Mouse (Mus musculus): ENCODE data around the gene Msn.

The Msn gene

DNA sequence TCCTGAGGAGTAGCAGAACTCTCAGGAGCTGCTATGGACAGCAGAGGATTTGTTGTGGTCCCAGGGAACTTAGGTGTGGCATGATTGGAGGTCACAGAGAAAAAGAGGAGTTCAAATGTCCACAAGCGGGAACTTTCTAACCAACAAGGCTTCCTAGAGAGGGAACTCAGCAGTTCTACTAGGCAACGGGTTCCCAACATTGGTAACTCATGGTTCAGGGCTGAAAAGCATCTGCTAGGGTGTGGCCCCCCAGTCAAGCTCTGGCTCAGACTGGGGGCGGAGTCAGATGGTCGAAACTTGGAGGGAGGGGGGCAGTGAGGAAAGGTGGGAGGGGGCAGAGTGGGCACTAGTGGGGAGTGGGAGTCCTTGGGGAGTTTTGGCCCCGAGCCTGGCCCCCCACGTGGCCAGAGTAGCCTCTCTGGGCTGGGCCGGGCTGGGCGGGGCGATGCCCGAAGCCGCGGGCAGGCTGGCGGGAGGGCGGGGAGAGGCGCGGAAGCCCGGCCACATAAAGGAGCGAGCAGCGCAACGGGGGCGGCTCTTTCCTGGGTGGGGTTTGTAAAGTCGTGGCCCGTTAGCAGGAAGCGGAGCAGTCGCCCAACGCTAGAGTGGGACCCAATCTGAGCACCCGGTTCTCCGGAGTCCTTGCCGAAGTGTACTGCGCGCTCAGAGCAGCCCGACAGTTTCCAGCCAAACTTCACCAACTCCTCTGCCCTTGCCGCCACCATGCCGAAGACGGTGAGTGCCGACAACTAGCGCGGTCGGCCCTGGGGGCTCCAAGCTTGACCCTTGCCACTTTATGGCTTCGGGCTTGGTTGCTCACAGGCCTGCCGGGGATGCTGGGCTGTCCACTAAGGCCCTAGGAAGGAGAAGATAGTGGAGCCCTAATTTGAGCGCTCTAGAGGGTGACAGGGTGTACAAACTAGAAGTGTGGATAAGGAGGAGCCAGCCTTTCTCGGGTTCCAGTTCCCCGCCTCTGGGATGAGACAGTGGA, at the start of gene Msn:
Msn (plus strand) TSS at position 534 of the 991 bp plus-strand sequence.
- DNase-seq, result peak; percentile 21 to 32

DNA sequence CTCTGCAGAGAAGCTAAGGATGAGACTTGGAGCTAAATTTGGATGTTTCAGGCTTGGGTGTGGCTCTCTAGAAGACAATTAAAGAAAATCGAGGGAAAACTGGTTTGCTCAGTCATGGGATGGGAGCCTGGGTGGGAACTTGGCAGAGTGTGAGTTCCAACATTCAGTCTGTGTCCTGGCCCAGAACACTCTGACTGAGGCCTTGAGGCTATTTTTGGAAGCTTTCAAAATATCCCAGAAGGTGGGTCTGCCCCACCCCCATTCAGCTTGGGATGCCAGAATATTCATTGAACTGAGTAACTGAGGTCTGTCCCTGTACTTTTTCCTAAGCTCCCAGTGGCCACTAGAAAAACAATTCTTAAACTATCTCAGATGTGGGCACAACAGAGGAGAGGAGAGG, 43.0 kb upstream of the Msn start:
- peak; percentile 80 to 84 for DNase-seq

DNA sequence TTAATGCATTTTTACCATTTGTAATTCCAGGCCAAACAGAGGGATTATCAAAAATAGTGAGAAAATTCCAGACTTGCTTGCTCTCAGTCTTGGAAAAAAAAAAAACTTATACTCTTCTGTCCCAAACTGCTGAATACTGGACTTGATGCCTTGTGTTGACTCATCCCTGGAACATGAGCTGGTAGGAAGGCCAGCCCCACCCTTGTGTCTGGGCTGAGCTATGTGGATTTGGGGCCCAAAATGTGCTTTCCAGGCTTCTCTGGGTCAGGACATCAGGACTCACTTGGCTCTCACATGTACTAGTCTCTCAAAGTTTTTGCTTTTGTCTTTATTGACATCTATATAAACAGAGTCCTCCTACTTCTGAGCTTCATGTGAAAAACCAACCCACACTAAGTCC, 18.1 kb upstream of the Msn start:
- DNase-seq, result no peak

DNA sequence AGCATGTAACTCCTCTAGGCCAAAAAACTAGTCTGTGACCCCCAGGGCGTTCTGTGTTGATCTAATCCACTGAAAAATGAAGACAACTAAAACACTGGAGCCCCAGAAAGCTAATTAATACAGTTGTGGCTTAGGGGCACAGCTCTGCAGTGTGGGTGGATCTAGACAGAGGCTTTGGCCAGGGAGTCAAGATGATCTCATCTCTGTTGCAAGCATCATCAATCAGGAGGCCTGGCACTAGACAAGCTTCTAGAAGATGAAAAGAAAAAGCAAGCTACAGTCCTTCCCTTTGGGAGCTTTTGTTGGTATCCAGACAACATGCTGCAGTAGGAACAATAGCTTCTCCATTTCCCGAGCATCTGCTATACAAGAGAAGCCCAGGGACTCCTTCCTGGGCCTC, 9.6 kb upstream of the Msn start:
- no peak for DNase-seq

DNA sequence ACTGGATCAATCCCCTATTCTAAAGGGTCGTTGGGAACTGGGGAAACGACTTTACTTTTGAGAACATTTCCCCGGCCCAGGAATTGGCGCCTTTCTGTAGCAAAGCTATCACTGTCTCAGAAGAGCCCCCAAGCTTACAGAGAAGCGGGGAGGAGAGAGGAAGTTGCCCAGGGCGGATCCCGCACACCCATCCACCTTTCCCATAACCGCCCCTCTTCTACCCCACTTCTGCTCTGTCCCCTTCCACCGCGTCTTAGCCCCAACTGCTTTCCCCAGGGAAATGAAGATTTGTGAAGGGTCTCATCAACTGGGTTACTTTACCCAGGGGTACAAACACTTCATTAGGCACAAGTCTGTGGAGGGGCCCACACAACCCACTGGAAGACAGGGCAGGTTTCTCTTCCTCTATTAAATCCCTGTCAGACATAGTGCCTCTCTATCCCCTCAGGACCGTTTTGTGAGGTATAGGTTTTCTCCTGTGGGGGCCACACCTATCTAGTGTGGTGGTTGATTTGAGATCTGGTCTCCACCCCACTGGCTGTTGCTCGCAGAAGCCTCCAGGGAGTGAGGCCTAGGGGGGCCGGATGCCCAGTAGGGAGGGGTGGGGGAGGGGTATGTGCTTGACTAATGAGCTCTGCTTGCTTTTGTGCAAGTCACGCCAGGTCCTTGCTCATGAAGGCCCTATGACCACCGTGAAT, 820 bp downstream of the Msn start:
- peak in 1 of 2 experiments; percentile 6 for DNase-seq

DNA sequence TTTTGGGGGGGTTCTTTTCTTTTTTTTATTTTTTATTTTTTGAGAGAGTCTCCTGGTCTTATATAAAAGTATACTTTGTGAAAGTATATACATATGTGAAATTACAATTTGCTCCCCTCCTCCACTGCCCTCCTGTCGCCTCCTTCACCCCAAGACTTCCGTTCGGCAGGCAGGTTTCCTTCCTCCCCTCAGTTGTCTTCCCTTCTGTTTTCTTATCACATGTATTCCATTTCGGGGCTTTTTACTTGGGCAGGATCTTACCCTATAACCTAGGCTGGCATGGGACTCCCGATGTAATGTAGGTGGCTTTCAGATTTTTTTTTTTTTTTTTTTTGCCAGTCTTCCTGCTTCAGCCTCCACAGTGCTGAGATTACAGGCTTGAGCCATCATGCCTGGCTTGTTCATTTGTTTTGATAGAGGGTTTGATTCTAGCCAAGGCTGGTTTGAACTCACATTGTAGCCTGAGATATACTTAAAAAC, 1.7 kb downstream of the Msn start:
- no peak for DNase-seq

DNA sequence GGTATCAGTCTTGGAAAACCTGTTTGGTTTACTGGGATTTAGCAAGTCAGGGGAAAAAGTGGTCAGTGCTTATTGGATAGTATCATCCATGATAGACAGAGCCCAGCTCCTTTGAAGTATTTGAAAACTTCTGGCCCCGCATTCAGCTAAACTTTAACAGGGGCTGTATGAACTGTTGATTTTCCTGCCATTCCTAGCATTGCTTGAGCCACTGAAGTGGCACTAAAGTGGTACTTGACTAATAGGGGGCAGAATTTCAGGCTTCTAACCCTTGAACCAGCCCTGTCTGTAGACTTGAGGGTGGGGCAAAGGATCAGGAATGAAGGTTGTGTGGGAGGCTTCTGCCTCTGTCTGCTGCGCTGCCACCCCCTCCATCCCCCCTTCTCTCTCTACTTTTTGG, 3.2 kb downstream of the Msn start:
- no peak for DNase-seq

DNA sequence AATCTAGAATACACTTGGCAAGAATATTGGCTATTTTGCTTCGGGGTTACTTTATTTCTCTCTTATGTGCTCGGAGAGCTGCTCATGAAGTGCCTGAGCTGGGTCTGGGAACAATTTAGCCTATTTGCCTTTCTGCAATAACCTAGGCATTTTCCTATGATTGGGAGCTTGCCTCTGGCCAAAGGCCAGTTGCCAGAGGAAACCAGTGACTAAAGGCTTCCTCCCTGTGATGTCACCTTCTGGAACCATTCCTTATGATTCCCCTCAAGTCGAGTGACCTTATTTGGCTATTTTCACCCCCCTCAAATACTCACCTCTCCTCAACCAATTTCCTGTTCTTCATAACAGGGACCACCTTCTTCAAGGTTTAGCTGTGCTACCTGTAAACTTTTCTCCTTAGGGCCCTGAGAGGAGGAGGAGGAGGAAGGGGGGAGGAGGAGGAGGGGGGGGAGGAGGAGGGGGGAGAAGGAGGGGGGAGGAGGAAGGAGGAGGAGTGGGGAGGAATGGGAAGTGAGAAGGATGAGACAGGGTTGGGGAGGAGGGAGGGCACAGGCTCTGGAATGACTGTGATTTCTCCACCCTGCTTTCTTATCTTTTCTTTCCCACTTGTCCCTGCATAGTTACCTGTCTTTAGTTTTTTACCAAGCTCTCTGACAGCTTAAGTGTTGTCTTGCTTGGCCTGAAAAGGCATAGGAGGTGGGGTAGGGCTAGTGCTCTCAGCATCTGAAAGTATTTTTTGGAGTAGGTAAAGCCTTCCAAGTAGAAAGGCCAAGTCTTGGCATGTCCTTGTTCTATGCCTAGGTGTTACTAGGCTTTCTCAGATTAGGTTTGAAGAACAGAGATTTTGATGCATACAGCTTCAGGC, 11.8 kb downstream of the Msn start:
- peak; percentile 33 to 36 for DNase-seq

DNA sequence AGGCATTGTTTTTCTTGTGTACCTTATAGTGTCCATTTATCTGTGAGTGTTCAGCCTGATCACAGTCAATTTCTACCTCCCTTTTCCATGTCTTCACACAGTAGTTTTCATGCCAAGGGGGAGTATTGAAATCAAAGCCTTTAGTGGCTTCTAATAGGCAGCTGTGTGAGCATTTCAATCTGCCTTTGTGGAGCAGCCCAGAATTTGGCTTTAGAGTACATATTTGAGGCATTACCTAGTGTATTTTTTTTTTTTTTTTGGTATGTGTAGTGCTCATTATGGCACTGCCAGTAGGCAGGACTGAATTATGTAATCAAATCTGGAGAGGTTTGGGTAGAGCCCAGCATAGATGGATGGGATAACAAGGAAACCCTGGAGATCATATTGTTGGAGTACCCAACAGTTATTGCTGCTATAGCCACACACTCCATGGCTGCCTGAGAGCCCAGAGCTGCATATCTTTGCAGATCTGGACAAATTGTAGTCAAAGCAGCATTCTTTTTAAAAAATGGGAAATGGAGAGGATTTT, 17.3 kb downstream of the Msn start:
- no peak for DNase-seq

DNA sequence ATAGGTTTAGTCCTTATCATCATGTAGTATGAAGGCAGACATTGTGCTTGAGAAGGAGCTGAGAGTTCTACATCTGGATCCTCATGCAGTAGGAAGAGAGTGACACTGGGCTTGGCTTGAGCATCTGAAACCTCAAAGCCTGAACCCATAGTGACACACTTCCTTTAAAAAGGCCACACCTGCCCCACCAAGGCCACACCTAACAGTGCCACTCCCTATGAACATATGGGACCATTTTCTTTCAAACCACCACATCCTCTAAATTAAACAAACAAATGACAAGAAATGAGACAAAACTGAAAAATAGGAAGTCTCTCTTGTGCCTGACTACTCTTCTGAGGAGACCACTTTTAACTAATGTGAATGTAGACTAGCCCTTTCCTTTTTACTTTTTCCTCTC, 19.7 kb downstream of the Msn start:
- no peak for DNase-seq

DNA sequence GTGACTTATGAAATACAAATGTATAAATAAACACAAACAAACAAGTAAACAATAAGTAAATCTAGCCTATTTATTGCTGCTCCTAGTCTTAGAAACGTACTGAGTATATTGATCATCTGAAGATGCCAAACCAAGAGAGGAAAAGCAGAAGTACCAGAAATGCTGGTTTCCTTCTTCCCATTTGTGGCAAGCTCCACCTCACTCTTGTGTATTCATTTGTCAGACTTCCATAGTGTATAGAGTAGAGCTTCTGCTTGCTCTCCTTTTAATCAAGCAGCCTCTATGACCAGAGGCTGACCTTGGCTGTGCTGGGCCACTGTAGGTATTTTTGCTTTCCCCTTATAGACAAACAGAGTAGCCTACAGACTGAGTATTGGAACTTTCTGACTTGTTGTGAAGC, 21.5 kb downstream of the Msn start:
- no peak for DNase-seq

DNA sequence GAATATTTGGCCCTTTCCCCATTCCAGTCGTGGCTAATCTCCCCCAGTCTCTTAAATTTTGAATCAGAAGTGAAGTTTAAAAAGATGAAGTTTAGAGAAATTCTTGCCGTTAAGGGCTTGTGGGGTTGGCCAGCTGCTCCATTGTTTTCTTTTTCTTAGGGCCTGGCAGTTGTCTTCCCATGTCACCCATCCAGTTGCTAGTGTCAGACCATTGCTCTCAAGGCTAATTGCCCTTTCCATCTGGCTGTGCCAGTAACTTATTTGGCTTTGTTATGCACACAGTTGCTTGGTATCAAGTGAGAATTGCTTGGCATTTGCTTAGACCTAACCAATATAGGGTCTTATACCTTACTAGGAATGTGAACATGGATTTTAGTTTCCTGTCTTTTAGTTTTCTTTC, 24.2 kb downstream of the Msn start:
- DNase-seq, result no peak

DNA sequence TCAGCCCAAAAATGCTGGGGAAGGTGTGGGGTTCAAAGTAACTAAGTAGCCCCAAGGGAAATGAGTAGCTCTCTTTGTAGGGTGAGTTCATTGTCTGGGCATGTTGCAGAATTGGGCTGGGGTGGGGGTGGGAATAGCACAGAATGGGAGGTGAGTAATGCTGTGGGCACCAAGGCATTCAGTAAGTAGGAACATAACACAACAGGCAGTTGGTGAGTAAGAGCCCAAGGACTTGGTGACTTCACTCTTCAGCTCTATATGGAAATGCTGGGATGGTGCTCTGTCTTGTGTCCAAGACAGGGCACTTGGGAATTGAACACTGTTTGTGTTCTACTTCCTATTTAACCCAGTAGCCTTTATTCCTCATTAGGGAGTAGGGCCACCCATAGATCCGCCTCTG, 26.1 kb downstream of the Msn start:
- DNase-seq, result no peak

DNA sequence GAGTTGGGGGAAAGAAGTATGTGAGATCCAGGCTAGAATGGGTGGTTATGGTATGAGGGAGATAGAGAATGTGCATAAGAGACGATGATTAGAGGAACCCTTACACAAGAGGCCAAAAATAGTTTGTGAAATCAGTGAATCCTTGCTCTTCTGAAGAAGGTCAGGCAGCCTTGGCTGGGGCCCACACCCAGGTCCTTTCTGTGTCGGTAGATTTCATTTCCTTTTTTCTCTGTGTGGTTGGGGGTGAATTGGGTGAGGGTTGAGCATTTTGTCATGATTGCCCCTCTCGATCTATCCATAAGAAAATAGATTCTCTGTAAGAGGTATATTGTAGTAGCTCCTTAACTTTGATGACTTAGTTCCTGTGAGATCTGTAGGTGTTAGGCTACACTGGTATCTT, 31.0 kb downstream of the Msn start:
- DNase-seq, result no peak

DNA sequence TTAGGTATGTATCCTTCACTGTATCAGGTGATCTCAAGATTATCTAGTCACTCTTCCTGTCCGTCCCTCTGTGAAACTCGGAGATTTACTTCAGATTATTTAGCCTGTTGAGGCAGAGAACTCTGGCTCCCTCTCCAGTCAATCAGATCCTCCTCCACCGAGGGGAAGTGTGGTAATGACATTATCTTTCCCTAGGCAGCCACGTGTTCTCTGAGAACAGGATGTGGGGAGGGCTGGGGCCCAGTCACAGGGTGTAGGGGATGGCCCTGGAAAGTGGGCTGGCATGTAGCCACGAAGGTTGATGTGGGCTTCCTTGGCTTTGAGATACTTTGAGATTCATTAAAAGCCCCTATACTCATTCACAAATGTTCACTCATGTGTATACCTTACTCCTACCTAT, 34.3 kb downstream of the Msn start:
- no peak for DNase-seq

DNA sequence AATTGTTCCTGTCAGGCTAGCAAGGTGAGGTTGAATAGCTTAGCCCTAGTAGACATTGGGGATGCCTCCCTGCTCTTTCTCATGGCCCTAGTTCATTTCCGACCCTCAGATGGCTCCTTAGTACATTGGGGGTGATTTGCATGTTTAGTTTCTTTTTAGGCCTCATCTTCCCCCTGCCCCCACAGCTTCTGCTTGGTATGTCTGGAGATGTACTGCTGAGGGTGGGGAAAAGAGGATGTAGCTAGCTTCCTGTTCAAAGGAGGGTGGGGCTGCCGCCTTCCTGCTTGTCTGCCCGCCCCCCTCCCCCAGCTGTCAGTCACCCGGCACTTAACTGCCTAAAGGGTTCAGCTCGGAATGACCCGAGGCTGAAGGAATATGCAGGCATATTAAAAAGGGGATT, 34.8 kb downstream of the Msn start:
- DNase-seq, result no peak

DNA sequence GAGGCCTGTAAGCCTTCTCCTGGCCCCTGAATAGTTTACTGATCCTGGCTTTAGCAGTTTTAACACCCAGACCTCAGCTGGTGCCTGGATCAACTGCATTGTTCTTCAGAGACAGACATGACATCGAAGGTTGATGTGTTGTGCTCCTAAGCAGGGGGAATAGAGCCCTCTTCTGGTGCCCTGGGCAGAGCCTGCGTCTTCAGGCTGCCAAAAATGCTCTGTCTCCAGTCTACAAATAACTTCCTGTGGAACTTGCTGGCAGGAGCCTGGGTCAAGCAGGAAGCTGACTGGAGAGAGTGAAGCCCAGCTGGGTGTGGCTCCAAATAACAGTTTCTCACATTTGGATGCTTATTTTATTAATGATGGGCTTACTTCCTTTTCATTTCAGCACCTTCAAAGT, 37.4 kb downstream of the Msn start:
- DNase-seq, result peak; percentile 12 to 32

DNA sequence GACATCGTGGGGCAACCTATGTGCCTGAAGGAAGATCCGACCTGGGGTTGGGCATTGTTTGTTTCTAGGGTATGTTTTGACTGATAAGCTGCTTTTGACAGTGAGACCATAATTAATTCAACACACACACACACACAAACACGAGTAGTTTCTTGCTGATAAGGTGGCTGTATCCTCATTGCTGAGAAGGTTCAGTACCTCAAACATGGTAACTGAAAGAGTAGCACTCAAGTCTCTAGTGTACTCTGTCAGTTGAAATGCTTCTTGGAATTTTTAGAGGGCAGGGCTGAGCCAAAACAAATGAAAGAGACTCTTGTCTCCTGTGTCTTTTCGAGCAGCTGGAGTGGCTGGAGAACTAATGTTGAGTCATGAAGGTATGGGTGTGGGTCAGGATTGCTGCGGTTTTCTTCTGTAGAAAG, 38.4 kb downstream of the Msn start:
- DNase-seq, result no peak

DNA sequence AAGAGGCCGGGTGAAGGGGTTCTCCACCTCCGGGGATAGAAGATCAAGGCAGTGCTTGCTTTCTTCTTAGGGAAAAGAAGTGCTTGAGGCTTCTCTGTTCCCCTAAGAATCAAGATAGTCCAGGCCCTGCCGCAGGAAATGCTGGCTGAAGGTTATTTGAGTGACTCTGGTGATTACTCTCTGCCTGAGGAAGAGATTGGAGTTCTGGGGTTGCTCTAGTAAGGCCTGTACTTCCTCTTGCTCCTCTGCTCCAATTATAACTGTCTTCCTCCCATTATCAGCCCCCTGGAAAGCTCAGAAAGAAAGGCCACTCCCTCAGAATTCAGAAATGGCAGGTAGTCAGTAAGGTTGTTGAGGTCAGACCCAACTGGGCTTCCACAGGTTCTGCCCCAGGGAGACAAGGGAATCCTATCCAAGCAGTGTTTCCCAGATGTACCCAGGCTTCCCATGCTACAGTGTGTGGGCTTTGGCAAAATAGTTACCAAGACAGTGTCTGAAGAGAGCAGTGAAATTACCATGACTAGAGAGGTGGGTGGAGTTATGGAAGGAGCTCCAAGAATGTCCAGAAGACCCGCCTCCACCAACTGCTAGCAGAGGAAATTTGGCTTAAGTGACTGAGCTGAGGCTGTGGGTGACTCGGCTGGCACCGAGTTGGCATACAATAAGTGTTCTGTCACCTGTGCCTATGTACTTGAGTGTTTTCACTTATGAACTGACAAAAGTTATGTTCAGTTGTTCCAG, 39.2 kb downstream of the Msn start:
- DNase-seq, result no peak

DNA sequence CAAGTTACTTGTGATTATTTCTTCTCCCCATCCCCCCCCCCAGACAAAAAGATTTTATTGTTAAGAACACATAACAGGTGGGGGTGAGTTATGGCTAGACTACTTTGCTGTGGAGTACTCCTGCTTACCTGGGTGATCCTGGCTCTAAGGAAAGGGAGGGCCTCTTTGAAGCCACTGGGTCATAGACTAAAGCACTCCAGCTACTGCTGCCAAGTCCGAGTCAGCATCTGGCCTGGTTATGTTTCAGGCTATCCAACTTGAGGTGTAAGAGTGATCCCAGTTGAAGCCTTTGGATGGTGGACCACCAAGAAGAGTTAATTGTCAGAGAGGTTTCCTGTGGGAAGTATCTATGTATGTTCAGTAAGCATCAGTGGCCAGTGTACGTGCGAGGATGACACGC, 39.7 kb downstream of the Msn start:
- no peak for DNase-seq

DNA sequence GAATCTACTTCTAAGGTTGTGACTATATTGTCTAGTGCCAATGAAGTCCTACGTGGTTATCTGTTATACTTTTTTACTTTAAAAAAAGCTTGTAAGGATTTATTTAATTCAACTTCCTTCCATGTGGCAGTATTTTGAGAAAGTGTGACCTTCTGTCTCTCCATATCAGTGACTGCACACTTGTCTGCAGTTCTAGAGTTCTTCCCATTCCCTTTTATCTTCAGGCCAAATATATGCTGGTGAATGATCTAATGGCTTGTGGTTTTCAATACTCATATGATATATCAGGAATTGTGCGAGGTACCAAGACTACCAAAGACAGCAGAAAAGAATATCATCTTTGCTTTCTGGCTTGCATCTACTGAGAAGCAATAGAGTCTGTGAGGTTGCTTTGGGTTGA, 43.4 kb downstream of the Msn start:
- no peak for DNase-seq

DNA sequence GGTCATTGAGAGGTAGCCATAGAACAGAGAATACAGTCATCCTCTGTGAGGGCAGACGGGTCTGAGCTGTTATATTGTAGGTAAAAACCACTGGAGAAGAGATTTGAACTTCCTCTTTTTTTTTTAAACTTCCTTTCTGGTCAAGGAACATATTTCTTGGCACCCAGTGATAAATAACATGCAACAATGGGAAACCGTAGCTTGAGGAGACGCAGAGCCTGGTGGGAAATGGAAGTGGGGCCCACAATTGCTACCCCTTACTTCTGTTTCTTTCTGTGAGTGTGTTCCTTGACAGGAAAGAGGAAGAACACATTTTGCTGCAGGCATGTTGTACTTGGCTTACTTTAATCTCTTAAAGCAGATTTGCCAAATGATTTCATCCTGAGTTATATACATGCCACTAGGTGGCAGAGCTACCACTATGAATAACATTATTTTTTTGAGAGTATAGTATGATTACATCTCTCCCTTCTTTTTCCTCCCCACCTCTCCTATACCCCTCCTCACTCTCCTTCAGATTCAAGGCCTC, 49.2 kb downstream of the Msn start:
- peak in 1 of 2 experiments; percentile 4 for DNase-seq

Measured in cerebellum, postnatal 14 days (tissue).